Mouse (Mus musculus) intestine, postnatal 0 days (tissue): Measurements from ENCODE around the gene Chchd6. TPM values are rescaled to one million over a fixed set of nuclear protein-coding genes. Genes with fewer than 3 reads are reported as not detected.

Source experiments
- ATAC-seq: fragments of 200-750 bp; cut with Nextera tagmentation; 2 replicates; pipeline ENCODE4 v1.8.0; 2017; ENCODE audit warnings: mild to moderate bottlenecking, moderate TSS enrichment, moderate library complexity
- H3K27ac ChIP-seq: fragments of 300-500 bp; sonication (generic); 2 replicates; pipeline ENCODE4 v1.5.1; 2014; ENCODE audit warnings: mild to moderate bottlenecking, low read depth, low read length, moderate library complexity
- H3K27me3 ChIP-seq: fragments of 300-500 bp; sonication (generic); replicated peaks from 2 replicates; pipeline ENCODE4 v1.6.1; 2014; ENCODE audit warnings: low read length, mixed read lengths; ENCODE audit not compliant: control insufficient read depth, insufficient read depth
- H3K36me3 ChIP-seq: fragments of 300-500 bp; sonication (generic); 2 replicates; pipeline ENCODE4 v1.6.1; 2014; ENCODE audit warnings: mild to moderate bottlenecking, moderate library complexity; ENCODE audit not compliant: control insufficient read depth, insufficient read depth
- H3K4me1 ChIP-seq: fragments of 300-500 bp; sonication (generic); replicated peaks from 2 replicates; pipeline ENCODE4 v1.6.1; 2014; ENCODE audit warnings: antibody characterized with exemption, low read length, mixed read lengths; ENCODE audit not compliant: control insufficient read depth, insufficient read depth
- H3K4me2 ChIP-seq: fragments of 300-500 bp; sonication (generic); replicated peaks from 2 replicates; pipeline ENCODE4 v1.6.1; 2014; ENCODE audit warnings: low read depth, mild to moderate bottlenecking, moderate library complexity
- H3K4me3 ChIP-seq: fragments of 300-500 bp; sonication (generic); 2 replicates; pipeline ENCODE4 v1.5.1; 2014; ENCODE audit warnings: low read depth, low read length
- H3K9ac ChIP-seq: fragments of 300-500 bp; sonication (generic); 2 replicates; pipeline ENCODE4 v1.6.1; 2014; ENCODE audit warnings: mild to moderate bottlenecking, low read depth, low read length
- H3K9me3 ChIP-seq: fragments of 300-500 bp; sonication (generic); 2 replicates; pipeline ENCODE4 v1.6.1; 2016; ENCODE audit warnings: mixed run types; ENCODE audit not compliant: control insufficient read depth
- CTCF ChIP-seq: sonication (generic); IDR thresholded peaks from 2 replicates; pipeline ENCODE4 v1.5.1; 2016; ENCODE audit warnings: low read depth, mild to moderate bottlenecking, control low read depth, antibody characterized with exemption, moderate library complexity
- WGBS: fragments of 180-500 bp; shearing (Covaris S2); extraction: QIAGEN DNeasy Blood & Tissue Kit; methylation state at CpG from one replicate; pipeline ENCODE4 v1.1.7; 2014; 5-methylcytosine and 5-hydroxymethylcytosine counted together
- polyA plus RNA-seq: library from polyadenylated mRNA; unstranded; fragments of >200 nt; fragmentation: Nextera tagmentation; extraction: Ambion mirVana; gene quantifications from 2 replicates; pipeline ENCODE4 v1.2.1, GENCODE M21; 2015

Chchd6 gene
- polyA plus RNA-seq, 1 experiment from 2014 or later = 15.5 TPM

DNA sequence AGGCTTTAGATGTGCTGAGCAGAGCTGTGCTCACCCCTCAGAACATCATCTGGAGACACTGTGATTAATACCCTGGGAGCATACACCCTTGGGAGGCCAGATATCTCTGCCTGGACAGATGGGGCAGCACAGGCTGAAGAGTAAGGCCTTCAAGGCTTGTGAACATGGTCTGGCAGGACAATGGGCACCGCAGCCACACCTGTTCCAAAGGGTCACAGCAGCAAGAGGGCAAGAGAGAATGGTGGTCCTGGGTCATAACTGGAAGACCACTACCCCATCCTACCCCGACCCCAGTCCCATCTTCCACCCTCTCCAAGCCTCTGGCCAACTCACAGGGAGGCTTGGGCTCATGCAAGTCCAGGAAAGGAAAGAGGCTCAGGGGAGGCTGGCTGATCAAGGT, 244.9 kb downstream of the Chchd6 start:
- Histone ChIP-seq H3K4me3 (no peak overlapping the region), H3K36me3 (peaks cover 38% of the 10 kb centered on the region), H3K9ac (0 out of 2 replicates have a peak overlapping the region, but pooled peaks have one; percentile 7), H3K27ac (no peak overlapping the region), H3K27me3 (no peaks in the 10 kb centered on the region), H3K4me2 (no peak overlapping the region), H3K9me3 (no peaks in the 10 kb centered on the region), H3K4me1 (peaks cover 7% of the 10 kb centered on the region)
- TF ChIP-seq CTCF = no peak
- no peak for ATAC-seq
- 92% methylated on average over 2 of the region's 2 CpGs for WGBS

DNA sequence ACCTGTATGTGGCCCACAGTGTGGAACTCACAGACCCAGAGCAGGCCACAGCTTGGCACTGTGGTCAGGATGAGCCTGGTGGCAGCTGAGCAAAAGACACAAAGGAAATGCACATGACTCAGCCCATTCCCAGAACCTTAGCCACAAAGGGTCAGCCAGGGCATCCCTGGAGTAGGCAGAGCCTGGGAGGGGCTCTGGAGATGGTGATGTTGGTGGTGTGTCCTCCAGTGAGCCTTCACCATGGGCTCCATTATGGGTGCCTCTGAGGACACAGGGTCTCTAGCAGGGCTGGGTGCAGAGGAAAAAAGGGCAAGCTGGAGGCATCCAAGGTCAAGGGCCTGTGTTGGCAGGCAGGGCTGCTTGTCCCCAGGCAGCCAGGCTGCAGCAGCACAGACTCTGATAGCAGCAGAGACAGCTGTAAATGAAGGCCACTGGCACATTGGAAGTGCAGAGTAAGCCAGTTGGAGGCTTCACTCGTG, 245.4 kb downstream of the Chchd6 start:
- H3K9me3 ChIP-seq = no peaks in the 10 kb centered on the region
- H3K36me3 ChIP-seq = peaks cover 34% of the 10 kb centered on the region; the same call in 1 of the 2 replicates
- 60% methylated on average over 1 of the region's 1 CpGs for WGBS
- peaks cover 11% of the 10 kb centered on the region for H3K4me1 ChIP-seq
- no peak for ATAC-seq
- H3K4me2 ChIP-seq = no peak overlapping the region
- 0 out of 2 replicates have a peak overlapping the region, but pooled peaks have one; percentile 7 for H3K9ac ChIP-seq
- H3K27me3 ChIP-seq = no peaks in the 10 kb centered on the region
- no peak for TF ChIP-seq CTCF
- no peak overlapping the region for H3K4me3 ChIP-seq
- no peak overlapping the region for H3K27ac ChIP-seq

DNA sequence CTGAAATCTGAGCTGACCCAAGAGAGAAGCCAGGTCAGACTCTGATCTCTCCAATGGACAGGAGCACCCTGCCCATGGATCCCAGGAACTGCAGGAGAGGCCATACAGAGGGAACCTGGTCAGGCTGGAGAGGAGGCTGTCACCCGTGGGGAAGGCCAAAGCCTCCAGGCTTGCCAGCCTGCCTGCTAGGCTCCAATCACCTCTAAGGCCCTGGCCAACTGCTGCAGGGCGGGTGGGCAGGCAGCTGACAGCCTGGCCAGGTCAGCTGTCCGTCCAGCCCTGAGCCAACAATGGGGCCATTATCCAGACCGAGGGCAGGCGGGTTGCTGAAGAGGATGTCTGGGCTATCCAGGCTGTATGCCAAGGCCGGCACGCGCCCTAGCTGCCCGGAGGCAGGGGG, 247.1 kb downstream of the Chchd6 start:
- no peak for ATAC-seq
- Histone ChIP-seq H3K4me3 (no peak overlapping the region), H3K4me2 (no peak overlapping the region), H3K36me3 (peaks cover 31% of the 10 kb centered on the region; the same call in 1 of the 2 replicates), H3K9me3 (no peaks in the 10 kb centered on the region), H3K27ac (no peak overlapping the region), H3K4me1 (peaks cover 11% of the 10 kb centered on the region), H3K27me3 (no peaks in the 10 kb centered on the region), H3K9ac (no peak overlapping the region)
- 87% methylated on average over 9 of the region's 9 CpGs for WGBS
- TF ChIP-seq CTCF = no peak

DNA sequence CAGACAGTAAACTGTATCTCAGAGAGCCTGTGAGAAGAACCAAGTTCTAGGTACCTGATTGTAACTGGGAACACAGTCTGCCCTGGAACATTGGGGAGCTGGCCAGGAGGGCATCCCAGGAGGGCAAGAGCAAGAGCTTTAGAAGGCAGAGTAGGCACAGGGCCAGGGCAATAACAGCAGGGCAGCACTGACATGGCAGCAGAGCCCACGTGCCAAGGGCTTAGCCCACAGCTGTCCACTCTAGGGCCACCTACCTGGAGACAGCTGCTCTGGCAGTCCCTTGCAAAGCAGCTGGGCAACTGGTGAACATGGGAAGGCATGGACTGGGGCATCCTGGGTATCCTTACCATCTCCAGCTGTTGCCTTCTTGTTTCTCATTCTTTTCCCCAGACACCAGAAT, 247.7 kb downstream of the Chchd6 start:
- peaks cover 35% of the 10 kb centered on the region; the same call in 1 of the 2 replicates for H3K36me3 ChIP-seq
- H3K4me1 ChIP-seq = peaks cover 11% of the 10 kb centered on the region
- no peak overlapping the region for H3K9ac ChIP-seq
- H3K9me3 ChIP-seq = no peaks in the 10 kb centered on the region
- no peak for ATAC-seq
- 100% methylated on average over 1 of the region's 1 CpGs for WGBS
- H3K27me3 ChIP-seq = no peaks in the 10 kb centered on the region
- no peak overlapping the region for H3K27ac ChIP-seq
- H3K4me2 ChIP-seq = no peak overlapping the region
- no peak overlapping the region for H3K4me3 ChIP-seq
- no peak for TF ChIP-seq CTCF

DNA sequence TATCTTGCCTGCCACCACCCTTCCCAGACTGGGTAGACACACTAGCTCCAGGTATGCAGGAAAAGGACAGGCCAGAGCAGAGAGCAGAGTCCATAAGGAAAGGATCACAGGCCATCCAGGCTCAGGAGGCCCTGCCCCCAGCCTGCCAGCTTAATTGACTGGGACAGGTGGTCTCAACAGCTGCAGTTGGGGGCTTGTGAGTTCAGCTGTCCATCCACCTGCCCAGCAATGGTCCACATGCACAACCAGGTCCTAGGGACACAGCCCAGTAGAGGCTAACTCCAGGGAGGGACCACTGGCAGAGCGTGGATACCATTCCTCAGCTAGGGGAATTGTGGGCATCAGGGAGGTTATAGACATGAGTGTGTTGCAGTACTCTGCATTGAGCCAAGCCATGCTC, 249.6 kb downstream of the Chchd6 start:
- Histone ChIP-seq H3K27me3 (no peaks in the 10 kb centered on the region), H3K36me3 (peaks cover 49% of the 10 kb centered on the region), H3K4me2 (no peak overlapping the region), H3K4me1 (peaks cover 8% of the 10 kb centered on the region), H3K27ac (no peak overlapping the region), H3K9ac (no peak overlapping the region; the same call in 1 of the 2 replicates), H3K9me3 (no peaks in the 10 kb centered on the region), H3K4me3 (no peak overlapping the region)
- no peak for TF ChIP-seq CTCF
- ATAC-seq = no peak
- 94% methylated on average over 1 of the region's 1 CpGs for WGBS

DNA sequence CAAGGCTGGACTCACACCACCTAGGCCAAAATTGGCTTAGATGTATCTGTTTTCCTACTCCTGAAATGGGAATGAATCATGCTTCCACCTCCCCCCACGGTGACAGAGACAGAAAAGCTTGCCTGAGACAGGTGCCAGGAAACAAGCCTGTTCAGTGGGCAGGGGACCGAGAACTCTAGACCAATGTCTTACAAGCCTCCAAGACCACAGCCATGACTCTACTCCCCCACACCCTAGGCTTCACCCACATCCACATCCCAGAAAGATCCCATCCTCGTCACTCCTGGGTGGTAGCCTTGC, 250.0 kb downstream of the Chchd6 start:
- ATAC-seq = no peak
- Histone ChIP-seq H3K27ac (no peak overlapping the region), H3K27me3 (no peaks in the 10 kb centered on the region), H3K9me3 (no peaks in the 10 kb centered on the region), H3K4me3 (no peak overlapping the region), H3K4me1 (peaks cover 8% of the 10 kb centered on the region), H3K36me3 (peaks cover 49% of the 10 kb centered on the region), H3K9ac (no peak overlapping the region; the same call in 1 of the 2 replicates), H3K4me2 (no peak overlapping the region)
- TF ChIP-seq CTCF = no peak
- WGBS = 67% methylated on average over 3 of the region's 3 CpGs
